Mouse (Mus musculus): ENCODE measurements at regions not wholly inside any gene's neighbourhood (a gene's known extent, or its start where the extent isn't known, plus 50 kb on each side); places are given as distances from the start of the nearest gene placed in this dataset.
"Not testable (repeated sequence)": the region's sequence is repeated elsewhere in the genome, so short reads cannot be mapped to it uniquely, and the experiment has no call there.

DNA sequence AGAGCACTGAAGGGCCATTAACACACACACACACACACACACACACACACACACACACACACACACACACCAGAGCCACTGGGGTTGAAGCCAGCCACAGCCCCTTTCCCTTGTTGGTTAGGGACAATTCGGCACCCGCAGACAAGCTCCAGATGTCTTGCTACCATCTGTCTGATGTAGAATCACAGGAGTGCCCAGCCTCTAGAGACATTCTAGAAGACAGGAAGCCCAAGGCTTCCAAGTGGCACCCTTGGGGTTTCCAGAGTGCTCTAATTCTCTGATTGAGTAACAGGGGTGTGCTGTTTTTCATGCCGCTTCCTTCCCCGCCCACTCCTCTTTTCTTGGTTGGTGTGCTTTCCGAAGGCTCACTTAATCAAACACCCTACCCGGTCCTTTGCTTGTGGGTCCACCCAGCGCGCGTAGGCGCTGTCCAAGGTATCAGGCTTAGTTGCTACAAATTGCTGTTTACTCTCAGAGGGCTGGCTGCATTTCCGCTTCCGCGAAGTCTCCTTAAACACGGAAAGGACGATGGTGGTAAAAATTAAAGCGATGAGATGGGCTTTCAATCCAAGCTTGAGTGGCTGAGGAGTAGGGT, 59.5 kb upstream of the Zbtb18 start:
- peak; percentile 69 for DNase-seq

DNA sequence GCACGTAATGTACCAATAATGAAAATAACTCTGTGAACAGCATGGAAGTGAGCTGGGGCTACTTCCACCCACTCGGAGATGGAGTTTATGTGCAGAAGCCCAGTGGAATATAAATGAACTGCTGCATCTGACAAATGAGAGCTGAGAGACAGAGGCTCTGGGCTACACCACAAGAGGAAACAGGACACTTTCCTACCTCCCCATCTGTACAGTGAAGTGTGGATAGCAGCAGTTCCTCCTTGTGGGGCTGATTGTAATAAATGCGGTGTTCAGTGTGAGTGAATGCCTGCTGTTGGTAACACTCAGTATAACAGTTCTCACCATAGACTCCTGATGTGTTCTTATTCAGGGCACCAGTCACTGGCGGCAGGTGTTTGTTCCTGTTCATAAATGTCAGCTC, 60.0 kb upstream of the Zbtb18 start:
- DNase-seq = no peak

- no peak for DNase-seq
Observed at GRCm38 (mm10) chr1:177378112-177378511, 64.0 kb upstream of the Zbtb18 start.

DNA sequence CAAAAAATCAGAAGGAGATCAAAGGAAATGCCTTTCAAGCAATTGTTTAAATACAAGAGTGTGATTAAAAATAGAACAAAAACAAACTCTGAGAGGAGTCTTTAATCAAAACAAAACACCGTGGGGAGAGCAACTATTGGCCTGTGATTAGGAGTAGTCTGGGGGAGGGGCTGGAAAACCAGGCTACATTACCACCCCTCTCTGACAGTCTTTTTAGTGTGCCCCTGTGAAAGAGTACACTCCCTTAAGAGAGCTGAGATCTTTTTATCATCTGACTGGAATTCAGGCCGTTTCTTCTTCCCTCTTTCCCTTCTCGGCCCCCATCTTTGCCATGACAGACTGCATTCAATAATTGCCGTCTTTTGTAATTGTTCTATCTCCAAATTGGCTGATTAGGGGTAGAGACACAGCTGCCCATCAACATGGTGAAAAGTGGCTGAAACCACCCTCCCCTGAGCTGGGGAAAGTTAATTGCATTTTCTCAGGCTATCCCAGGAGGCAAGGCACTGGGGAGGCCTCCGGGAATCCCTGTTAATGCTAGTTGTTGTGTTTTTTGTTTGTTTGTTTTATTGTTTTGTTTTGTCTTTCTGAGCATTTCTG, 68.8 kb upstream of the Zbtb18 start:
- DNase-seq = no peak

DNA sequence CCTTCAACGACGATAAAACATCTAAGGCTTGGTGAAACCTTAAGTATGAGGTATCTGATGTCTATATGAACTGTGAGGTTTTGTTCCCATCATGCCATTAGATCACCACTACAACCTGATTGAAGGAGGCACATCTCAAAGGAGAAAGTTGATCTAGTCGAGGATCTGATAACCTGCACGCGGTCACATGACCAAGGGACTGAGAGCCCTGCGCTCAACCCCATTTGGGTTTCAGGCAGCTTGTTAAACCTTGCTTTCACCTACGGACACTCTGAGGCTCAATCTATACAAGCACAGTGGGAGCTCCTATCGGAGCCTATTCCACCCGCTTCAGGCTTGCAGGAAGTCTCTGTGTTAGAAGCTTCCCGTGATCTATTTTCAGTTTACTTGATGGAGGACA, 70.1 kb upstream of the Zbtb18 start:
- DNase-seq = no peak

DNA sequence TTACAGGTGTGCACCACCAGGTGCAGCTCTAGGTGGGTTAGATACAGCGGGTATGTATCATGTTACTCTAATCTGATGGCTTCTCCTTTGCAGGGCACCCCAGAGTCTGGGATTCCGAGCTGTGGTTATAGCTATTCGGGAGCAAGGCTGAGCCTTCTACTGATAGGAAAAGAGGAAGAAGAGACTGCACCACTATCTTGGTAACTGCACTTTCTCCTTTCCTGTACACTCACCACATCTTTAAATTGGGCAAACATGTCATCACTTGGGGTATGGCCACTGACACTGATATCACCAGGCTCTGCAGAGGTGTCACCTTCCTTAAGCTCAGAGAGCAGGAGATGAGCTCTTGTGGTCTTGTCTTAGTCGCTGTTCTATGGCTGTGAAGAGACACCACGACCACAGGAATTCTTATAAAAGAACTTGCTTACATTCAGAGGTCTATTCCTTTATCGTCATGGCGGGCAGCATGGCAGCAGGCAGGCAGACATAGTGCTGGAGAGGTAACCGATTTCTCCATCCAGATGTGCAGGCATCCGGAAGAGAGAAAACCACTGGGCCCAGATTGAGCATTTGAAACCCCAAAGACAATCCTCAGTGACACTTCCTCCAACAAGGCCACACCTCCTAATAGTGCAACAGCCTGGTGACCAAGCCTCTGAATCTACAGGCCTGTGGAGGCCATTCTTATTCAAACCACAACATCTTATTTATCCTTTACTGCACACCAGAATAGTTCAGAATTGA, 74.1 kb upstream of the Zbtb18 start:
- no peak for DNase-seq

DNA sequence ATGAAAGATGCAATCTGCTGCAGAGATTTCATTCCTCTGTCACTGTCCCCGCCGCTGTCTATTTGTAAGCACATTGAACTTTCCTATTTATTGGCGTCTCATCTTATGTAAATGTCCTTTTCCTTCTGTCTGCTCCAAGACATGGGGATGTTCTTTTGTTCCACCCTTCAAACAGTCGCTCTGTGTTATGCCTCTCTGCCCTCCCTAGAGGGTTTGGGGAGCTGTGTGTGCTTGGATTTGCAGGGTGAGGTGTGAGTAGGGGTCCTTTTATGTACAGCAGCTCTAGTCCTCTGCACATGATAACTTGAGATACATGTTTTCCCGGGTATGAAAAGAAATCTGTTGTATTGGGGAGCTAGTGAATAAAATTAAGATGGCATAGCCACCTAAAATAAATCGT, 75.2 kb upstream of the Zbtb18 start:
- no peak for DNase-seq

GRCm38 (mm10) chr1:177366475-177366874, 75.7 kb upstream of the Zbtb18 start:
- no peak for DNase-seq

GRCm38 (mm10) chr1:177364355-177364754, 77.8 kb upstream of the Zbtb18 start:
- DNase-seq = no peak

DNA sequence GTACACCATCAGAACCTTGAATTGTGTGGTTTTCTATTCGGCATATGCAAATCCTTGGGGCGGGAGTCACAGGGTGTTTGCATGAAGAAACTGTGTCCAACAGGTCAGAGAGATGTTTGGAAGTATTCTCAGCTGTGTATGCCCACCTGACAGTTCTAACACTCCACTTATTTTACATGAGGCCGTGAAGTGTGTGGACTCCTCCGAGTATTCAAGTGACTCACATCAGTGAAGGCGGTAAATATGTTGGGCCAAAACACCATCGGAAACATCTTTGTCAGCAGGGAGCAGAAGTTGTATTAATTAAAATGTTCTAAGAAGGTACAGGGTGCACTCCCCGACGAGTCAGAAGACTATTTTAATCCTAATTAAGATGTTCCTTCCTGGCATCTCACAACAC, 79.8 kb upstream of the Zbtb18 start:
- no peak for DNase-seq

- no peak for DNase-seq
Observed at GRCm38 (mm10) chr1:177348400-177349092, 90.5 kb upstream of the Akt3 start.

GRCm38 (mm10) chr1:177347208-177347607, 89.2 kb upstream of the Akt3 start:
- no peak for DNase-seq

DNA sequence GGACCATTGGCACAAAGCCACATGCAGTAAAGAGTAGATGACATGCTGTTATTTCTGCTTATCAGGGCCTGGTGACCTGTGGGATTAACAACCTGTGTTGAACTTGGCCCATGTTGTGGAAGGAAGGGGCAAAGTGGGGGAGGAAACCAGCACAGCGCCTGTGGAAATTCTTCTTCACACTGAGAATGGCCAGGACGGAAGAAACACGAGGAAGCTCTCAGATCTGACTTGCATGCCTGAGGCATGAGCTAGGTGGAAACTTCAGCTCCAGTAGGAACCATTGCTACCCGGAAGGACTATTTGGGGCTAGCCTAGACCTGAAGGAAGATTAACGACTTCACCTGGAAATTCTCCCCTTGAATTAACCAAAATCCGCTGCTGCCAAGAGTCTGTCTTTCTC, 88.5 kb upstream of the Akt3 start:
- no peak for DNase-seq

DNA sequence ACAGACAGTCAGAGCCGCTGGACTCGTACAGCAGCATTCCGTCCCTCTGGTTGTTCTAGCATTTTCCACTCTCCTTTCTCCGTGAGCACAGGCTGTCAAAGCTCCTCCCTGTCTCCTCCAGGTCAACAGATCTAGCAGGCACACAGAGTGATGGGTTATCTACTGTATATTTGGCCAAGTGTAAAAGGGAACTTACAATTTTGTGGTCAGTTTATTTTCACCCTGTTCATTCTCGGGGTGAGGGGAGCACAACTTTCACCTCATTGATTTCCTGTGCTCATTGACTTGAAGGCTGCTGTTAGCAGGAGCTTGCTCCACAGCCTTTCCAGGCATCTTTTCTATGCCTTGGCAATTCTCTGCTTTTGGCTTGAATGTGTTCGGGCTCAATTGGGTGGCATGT, 87.5 kb upstream of the Akt3 start:
- no peak for DNase-seq

DNA sequence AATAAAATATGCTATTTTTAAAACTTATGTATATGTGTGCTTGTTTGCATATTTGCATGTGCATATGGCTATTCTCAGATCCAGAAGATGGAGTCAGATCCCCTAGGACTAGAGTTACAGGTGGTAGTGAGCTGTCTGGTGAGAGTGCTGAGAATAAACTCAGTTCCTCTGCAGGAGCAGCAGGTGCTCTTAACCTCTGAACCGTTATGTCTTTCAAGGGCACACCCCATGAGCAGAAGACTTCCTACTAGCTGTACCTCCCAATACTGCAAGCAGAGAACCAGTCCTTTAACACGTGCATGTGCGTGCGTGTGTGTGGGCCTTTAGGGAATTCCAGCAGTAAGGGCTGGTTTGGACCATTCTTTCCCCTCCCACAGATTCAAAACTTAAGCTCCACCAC, 85.9 kb upstream of the Akt3 start:
- no peak for DNase-seq

DNA sequence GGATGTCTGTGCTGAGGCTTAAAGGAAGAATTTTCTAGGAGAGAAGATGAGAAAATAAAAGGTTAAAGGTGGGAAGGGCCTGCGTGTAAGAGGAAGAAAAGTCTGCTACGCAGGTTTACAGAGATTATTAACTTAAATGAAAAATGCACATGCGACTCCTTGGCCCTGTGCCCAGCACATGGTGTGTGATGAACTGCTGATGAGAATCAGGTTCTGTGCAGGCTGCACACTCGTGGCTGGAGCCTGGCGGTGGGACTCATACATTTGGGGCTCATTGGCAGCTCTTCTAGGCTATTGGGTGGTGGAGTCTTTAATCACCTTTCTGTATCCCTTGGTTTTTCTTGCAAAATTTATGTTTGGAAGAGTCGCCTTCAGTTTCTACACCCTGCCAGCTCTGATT, 85.1 kb upstream of the Akt3 start:
- DNase-seq = no peak

DNA sequence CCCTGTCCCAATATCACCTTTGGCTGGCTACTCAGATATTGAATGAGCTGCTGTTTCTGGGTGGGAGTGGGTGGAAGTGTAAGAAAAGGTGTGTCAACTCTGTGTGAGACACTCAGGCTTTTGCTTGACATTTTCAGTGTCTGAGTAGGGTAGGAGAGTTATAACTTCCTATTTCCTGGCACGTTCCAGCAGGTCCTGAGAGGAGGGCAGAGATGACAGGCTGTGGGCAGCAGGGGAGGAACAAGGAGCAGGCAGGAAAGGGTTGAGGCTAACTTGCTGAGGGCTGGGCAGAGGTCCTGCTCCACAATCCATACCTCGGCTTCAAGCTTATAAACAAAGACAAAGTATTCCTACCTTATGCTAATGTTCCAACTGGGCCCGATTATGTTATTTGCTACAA, 82.2 kb upstream of the Akt3 start:
- DNase-seq = no peak

GRCm38 (mm10) chr1:177339207-177339787, 81.3 kb upstream of the Akt3 start:
- DNase-seq = not testable (repeated sequence)

DNA sequence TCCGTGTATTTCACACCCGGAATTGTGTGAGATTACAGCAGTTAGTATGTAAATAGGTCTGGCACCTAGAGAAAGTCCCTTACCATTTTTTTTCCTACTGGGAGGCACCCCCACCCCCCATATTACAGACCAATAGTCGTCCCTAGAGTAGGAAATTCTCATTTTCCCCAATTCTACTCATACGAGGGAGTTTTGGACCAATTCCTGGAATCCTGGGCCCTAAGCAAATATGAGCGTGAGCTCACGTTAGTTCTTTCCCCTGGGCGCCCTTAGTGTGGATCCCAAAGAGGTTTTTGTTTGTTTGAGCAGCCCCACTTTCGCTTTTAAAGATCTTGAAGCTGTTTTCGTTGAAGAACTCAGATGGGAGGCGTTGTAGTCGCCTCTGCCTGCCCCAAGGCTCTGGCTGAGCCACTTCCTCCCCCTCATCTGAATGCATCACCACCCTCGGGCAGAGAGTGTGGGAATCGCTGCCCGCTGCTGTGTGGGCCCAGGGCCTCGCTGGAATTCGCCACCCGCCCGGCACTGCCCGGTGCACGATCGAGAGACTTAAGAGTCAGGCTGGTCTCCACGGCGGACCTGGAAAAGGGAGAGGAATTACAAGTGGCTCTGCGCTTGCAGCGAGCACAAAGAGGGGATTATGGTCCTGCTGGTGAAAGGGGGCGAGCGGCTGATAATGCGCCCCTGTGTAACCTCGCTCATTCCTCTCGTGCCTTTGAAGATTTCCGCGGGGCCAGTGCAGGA, 80.6 kb upstream of the Akt3 start:
- DNase-seq = peak; percentile 74

GRCm38 (mm10) chr1:177337756-177338155, 79.8 kb upstream of the Akt3 start:
- no peak for DNase-seq

DNA sequence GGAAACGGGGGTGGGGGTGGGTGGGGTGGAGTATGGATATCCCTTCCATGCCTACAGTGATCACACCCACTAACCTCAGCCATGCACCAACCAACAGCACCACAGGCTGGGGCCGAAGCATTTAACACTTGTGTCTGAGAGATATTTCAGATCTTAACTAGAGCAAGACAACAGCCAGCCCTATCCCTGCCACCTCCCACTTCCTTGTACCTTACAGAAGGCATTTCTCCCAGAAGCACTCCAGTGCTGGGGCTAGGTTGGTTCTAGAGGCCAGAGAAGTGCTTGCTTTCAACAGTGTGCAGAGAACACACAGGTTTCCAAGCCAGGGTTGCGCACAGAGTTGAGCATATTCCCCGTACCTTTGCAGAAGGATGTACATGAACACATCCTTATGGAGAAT, 79.1 kb upstream of the Akt3 start:
- DNase-seq = no peak

GRCm38 (mm10) chr1:177336436-177336835, 78.4 kb upstream of the Akt3 start:
- DNase-seq = no peak

Measured in adrenal gland, postnatal 14 days (tissue).